Mouse (Mus musculus): ENCODE results near the gene Elovl7.

Gene Elovl7

DNA sequence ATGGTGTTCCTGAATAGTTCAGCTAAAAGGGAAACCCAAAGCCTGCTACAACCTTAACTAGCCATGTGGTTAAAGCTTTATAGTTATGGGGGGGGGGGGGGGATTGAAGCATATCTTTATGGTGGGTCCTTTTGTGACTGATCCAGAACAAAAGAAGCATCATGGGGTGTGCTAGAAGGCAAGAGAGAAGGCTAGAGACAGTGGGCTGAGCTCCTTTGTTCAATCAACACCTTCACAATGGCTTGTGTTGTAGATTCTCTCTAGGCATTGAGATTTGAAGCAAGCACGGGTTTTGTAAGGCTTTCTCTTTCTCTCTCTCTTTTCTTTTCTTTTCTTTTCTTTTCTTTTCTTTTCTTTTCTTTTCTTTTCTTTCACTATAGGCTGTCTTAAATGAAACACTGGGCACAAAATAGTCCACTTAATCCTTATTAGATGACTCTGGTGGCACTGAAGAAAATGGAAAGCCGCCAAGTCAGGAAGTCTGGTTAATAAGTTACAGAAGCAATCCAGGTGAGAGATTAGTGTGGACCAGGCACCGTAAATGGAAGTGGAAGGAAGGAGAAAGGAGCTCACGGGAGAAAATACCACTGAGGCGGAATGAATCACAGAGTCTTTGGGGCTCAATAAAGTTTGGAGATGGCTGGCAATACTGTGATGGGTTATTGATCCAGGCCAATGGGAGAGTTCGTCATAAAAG lies 15.6 kb downstream of the Elovl7 start:
- in situ Hi-C loops (cut with MboI; ENCODE audit: unreplicated experiment in 2 of 2): no loop called here

DNA sequence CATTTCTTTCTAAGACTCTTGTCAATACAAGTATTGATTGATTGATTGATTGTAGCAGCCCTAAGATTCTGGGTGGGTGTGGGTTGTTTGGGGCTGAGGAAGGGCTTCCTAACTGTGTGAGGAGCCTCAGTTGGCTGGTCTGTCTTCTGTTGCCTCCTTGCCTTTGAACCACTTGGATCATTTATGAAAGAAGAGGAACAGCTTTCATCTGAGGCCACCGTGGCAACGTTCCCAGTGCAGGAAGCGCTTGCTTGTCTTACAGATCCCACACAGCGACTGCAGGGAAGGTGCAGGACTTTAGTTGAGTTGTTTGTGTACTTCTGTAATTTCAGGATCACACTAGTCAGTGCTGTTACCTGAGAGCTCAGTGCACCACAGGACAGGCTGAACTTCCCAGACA lies 25.8 kb downstream of the Elovl7 start:
- in situ Hi-C loops (cut with MboI; ENCODE audit: unreplicated experiment in 2 of 2): no loop called here

DNA sequence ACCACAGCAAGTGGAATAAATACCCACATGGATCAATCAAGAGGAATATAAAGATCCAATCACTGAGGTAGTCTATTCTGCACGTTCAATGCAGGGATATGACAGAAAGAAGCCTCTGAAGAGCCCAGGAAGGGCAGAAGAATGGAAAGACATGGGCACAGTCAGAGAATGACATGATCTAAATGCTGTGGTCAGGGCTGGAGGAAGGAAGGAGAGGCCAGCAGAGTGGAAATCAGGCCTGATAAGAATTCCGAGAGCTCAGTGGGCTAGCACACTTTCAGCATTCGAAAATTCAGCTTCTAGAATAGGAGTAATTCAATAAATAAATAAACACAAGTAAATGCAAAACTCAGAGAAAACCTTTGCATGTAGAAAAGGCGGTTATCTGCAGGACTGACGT lies 27.5 kb downstream of the Elovl7 start:
- in situ Hi-C loops (cut with MboI; ENCODE audit: unreplicated experiment in 2 of 2): no loop called here

DNA sequence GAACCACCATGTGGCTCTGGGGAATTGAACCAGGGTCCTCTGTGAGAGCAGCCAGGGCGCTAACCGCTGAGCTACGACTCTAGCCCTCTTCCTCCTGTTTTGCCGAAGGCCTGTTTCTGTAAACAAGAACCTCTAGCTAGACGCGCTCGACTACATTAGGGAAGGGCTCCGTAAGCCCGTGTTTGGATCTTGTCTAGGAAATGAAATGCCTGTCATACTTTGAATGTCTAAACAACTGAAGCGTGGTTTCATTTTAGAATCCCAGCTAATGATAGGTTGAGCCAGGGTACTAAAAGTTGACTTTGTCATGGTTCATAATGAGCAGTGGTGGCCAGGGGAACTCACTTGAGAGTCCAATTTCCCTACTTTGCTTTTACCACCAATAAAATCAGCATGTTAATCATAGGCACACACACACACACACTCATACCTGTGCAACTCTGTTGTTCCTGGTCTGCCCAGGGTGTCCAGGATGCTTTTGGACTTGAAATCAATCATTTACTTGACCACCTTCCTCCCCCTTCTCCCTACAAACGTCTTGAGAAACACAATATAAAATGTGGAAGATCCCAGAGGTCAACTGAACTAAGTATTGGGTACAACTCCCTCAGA lies 31.0 kb downstream of the Elovl7 start:
- in situ Hi-C loops (cut with MboI; ENCODE audit: unreplicated experiment in 2 of 2): no loop called here

DNA sequence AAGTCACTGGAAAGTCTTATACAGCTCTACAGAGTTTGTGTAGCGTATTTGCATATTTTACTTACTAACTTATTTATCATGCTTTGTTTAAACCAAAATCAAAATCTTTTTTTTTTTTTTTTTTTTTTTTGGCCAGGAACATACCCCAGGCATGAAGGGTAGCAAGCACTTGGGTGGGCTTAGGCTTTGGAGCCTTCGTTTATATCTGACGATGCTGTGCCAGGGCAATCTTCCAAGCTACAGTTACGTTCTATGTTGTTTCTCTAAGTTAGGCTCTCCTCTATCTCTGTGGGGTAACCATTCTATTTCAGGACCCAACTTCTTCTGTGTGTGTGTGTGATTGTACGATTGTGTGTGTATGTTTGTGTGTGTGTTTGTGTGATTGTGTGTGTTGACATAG lies 36.9 kb downstream of the Elovl7 start:
- in situ Hi-C loops (cut with MboI; ENCODE audit: unreplicated experiment in 2 of 2): no loop called here

DNA sequence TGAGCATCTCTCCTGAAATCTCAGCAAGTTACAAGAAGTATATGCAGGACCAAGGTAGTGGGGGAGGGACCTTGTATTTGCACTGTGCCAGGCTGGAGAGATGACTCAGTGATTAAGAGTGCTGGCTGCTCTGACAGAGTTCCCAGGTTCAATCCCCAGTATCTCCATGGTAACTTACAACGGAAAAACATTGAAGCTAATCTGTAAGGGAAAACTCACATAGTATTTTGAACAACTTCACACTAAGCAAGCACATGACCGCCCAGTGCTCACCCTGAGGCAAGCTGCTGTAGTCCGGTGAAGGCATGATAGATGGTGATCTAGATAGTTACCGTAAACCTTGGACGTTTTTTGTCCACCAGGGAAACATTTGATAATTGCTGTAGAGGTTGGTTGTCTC lies 39.8 kb downstream of the Elovl7 start:
- in situ Hi-C loops (cut with MboI; ENCODE audit: unreplicated experiment in 2 of 2): no loop called here

DNA sequence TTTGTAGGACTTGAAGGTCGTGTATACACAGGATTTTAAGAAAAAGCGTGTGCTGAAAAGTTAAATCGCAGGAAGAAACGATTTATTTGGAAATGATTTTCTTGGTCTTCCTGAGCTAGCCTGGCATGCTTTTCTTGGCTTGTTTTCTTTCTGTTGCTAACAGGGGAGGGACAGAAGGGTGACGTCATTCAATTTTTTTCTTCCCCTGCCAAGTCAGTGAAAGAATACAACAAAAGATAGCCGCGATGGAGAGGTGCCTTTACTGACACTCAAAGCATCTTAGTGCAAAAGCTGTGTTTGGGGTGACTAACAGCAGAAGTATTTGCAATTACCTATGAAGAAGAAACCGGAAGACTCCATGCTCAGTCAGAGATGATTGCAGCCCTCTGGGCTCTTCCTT lies 48.8 kb downstream of the Elovl7 start:
- in situ Hi-C loops (cut with MboI; ENCODE audit: unreplicated experiment in 2 of 2): no loop called here

DNA sequence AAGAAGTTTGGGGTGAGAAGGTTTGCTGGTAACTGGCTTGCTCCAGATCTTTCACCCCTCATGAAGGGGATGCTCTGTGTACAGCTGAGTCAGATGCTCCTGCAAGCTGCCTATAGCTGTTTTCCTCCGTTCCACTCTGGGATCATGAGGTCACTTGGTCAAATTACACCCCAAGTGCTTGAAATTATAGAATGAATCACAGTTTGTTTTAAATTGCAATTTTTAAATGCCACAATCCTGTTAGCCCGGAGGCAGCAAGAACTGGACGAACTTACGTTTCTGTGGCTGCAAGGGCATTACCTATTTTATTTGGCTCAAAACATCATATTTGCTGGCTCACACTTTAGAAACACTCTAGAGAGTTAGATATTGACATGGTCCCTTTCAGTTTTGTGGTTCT lies 51.2 kb downstream of the Elovl7 start:
- in situ Hi-C loops (cut with MboI; ENCODE audit: unreplicated experiment in 2 of 2): no loop called here

DNA sequence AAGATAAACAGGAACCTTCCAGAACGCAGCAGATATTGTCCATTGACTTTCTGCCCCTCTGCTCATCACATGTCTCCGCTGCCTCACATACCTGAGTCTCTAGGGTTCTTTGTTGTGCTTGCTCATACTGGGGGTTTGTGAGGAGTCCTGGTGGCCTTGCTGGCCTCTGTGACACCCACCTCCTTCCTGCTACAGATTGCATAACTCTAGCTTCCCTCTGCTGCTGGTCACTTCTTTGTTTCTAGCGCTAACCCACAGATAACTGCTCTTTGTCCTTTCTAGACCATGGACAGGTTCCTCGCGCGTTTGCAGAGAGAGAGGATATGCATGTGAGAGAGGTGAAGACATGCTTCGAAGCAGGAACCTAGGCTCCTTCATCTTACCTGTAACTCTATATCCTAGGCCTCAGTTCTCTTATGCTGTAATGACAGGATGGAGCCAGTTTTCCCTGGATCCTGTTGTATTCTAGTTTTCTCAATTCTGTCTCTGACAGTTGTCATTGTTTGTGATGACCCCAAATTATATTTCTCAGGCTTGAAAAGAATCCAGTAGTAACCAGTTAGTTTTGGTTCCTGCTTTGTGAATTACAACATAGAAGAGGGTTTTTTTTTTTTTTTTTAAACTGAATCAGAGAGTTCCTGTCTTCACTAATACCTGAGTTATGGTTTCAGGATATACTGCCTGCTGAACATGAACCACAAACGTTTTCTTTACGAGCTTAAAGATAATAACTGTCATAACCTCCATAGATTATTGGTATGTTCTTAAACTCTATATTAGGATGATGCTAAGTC lies 53.8 kb downstream of the Elovl7 start:
- in situ Hi-C loops (cut with MboI; ENCODE audit: unreplicated experiment in 2 of 2): no loop called here

DNA sequence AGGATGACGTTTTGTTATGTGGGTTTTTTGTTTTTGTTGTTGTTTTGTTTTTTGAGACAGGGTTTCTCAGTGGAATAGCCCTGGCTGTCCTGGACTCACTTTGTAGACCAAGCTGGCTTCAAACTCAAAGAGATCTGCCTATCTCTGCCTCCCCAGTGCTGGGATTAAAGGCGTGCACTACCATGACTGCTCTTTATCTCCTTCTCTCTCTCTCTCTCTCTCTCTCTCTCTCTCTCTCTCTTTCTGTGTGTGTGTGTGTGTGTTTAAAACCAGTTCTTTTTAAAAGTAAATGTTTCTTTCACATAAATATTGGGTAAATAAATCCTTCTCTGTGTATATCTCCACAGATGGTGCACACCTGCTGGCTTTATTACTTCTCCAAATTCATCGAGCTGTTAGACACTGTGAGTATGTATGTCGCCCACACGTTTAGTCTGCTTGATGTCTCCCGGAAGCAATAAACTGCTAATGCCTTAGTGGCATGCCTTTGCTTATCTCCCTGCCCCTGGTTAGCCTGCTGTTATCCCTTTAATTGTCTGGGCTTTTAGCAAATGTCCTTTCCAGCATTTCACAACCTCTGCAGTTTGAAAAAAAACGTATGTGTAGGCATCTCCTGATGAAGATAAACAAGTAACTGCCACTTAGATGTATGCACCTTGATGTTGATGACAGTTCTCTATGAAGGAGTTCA lies 57.4 kb downstream of the Elovl7 start:
- in situ Hi-C loops (cut with MboI; ENCODE audit: unreplicated experiment in 2 of 2): no loop called here

DNA sequence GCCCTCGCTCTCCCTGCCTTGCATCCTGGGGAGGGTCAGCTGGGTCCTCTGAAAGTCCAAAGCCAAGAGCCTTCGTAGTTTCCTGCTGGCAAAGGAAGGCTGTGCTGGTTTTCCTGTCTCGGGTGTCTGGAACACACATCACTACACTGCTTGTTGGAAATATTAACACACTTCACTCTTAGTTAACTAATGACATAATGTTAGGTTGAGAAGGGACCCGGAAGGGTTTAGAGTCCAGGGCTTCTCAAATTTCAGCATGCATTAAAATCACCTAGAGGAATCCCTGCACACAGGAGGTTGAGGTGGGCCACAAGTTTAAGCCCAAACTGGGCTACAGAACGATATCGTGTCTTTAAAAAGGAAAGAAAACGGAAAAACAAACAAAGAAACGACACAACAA lies 58.1 kb downstream of the Elovl7 start:
- in situ Hi-C loops (cut with MboI; ENCODE audit: unreplicated experiment in 2 of 2): no loop called here

DNA sequence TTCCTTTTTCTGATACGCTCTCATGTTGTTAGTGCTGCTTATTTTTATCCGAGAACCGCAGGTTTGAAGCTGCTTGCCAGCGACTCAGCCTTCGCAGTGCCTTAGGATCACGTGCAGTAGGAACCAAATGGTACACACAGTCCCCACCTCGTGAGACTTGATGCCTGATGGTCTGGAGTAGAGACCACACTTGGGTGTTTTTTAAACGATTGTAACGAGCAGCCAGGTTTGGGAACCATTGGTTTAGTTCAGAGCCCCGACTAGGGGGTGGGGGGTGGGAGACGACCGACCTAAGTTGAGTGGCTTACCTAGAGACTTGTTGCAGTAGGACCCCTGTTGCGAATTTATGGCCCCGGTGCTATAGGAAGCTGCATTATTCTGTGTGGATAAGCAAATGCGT lies 58.8 kb downstream of the Elovl7 start:
- in situ Hi-C loops (cut with MboI; ENCODE audit: unreplicated experiment in 2 of 2): no loop called here

DNA sequence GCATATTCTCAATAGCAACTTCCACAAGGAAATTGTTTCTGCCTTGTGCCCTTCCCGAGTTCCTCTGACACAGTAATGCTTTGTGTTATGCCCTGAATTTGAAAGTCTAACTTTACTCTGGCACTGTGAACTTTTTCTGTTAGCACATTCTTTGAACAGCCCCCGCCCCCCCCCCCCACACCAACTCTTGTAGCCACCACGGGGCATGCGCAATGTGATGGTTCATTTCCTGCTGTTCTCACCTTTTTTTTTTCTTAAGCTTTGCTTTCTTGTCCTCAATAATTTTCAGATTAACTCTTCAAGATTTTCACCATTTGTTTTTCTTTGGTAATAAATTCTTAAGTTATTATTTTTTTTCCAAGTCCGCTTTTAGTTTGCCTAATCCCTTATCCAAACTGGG lies 59.3 kb downstream of the Elovl7 start:
- in situ Hi-C loops (cut with MboI; ENCODE audit: unreplicated experiment in 2 of 2): no loop called here

DNA sequence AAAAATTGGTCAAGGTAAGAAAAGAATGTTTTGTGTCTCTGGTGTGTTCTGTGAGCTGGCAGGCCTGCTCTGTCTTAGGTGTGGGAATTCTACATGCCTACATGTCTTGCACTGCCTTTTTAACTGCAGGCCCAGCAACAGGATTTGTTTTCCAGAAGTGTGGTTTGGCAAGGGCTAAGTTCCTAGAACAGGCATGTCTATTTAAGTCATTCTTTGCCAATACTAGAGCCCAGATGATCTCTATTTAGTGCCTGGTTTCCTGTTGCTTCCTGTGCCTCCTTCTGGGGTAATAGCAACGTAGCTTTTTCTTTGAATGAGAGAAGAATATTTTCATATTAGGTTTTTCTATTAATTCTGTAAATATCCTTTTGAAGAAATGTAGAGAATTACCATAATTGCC lies 62.4 kb downstream of the Elovl7 start:
- in situ Hi-C loops (cut with MboI; ENCODE audit: unreplicated experiment in 2 of 2): no loop called here

DNA sequence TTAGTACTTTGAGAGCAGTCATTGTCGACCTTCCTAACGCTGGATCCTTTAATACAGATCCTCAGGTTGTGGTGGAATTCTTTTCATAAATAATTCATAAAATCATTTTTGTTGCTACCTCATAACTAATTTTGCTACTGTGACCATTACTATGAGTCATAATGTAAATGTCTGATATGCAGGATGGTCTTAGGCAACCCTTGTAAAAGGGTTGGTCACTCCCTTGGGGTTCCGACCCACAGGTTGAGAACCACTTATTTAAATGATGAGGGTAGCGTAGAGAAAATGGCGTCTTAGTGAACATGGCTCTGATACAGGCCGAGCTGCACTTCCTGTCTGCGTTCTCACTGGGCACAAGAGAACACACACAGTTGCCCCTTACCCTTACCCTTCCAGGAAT lies 63.1 kb downstream of the Elovl7 start:
- in situ Hi-C loops (cut with MboI; ENCODE audit: unreplicated experiment in 2 of 2): no loop called here

DNA sequence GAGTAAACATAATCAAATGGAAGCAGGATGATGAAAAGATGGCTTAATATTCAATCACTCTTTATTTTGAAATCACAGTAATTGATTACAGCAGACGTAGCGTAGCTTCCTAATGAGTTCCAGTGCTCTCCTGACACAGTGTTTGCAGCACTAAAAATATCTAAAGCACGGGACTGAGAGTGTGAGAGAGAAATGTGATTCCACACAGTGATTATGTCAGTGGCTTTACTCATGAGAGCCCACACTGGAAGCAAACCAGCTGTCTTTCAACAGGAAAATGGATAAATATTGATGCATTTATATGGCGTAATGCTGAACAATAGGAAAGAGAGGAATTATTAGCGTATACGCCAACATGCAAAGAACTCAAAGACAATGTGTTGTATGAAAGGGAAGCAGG lies 64.4 kb downstream of the Elovl7 start:
- in situ Hi-C loops (cut with MboI; ENCODE audit: unreplicated experiment in 2 of 2): no loop called here

DNA sequence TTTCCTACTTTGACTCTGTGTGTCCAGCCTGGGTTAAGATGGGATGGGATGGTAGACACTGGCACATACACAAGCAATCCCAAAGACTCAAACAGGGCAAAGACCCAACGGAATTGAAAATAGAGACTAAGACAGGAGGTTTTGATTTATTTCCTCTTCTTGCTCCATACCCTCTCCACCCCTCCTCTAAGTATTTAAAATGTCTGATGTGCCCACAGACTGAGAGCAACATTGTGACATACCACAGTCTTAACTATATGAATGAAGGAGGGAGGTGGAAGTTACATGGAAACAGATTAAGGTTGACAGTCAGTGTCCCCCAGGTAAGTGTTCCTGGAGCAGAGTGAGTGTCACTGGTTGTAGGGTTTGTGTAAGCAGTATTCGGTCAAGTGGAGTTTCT lies 70.1 kb downstream of the Elovl7 start:
- in situ Hi-C loops (cut with MboI; ENCODE audit: unreplicated experiment in 2 of 2): no loop called here

DNA sequence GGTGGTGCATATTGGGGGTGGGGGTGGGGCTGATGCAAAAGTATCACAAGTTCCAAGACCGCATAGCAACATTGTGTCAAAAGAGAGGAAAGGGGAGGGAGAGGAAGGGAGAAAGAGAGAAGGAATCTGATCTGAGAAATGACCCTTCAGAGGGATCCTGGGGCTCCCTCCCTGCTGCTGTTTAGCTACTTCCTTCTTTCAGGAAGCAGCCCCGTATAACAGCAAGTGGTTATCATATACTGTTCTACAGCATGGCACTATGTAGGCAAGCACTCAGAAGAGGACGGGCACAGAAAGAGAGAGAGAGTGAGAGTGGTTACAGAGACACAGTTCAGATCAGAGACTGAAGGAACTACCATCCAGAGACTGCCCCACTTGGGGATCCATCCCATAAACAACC lies 73.7 kb downstream of the Elovl7 start:
- in situ Hi-C loops (cut with MboI; ENCODE audit: unreplicated experiment in 2 of 2): no loop called here

DNA sequence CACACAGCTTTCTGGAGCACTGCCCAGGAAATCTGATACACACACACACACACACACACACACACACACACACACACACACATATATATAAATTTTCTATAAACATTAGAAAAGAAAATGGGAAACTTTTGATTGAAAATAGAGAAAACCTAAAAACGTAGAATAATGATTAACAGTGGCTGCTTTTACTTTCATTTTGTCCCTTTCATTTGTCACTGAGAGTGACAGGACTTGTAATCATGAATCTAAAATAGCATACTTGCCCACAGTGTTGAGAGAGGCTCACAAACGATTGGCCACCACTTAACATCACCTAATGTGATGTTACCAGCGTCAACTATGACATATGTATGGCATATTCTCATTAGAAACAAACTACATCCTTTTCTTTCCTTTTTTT lies 75.2 kb downstream of the Elovl7 start:
- in situ Hi-C loops (cut with MboI; ENCODE audit: unreplicated experiment in 2 of 2): no loop called here

DNA sequence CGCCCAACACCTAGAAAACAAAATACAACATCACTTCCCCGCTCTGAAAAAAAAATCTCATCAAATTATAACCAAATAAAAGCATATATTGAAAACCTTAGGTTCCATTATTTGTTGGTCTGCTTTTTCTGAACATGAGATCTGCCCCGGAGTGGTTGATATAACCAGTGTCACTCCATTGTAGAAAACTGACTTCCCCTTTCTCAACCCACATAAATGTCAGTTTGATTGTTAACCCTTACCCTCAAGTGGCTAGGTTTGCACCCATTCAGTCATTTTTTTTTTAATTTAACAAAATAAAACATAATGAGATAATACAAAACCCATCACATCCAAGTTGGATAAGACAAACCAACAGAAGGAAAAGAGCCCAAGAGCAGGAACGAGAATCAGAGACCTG lies 76.1 kb downstream of the Elovl7 start:
- in situ Hi-C loops (cut with MboI; ENCODE audit: unreplicated experiment in 2 of 2): no loop called here

DNA sequence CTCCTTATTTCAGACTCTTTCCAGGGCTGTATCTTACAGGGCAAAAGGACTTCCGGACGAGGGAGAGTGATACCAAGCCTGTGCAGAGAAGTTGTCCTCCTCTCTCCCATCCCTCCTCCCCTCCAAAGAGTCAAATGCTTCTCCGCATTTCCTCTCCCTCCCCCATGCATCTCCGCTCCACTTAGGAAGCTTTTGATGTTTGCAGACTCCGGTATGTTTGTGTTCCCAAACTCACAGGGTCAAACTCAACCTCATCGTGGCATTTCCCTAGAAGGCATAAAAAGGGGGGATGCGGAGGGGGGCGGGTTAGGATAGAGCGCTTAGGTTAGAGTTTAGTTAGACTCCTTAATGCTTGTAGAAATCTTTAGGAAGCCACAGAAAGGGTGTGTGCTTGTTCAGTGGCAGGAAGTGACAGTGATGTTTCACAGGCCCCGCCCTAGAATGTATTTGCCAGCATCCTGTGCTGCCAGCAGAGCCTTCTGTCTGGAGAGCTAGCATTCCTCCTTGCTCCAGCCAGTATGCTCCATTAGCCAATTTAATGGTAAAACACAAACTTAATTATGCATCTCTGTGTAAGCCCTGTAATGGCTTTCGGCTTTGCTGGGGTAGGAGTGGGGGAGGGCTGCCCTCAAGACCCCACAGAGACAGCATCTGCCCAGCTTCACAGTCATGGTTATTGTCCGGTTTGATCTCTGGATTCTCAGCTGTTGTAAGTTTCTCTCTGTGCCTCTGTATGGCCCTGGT lies 83.3 kb downstream of the Elovl7 start:
- in situ Hi-C loops (cut with MboI; ENCODE audit: unreplicated experiment in 2 of 2): no loop called here
